Mouse (Mus musculus) limb, embryonic 10.5 days (tissue): ENCODE measurements around the gene Smc1b. TPM values are rescaled to one million over a fixed set of nuclear protein-coding genes. Genes with fewer than 3 reads are reported as not detected.

Source experiments
- DNase-seq: peaks from one replicate; pipeline ENCODE4 v3.0.0-alpha.2; 2017; ENCODE audit warnings: low spot score
- H3K27ac ChIP-seq: fragments of 300-500 bp; sonication (generic); 2 replicates; pipeline ENCODE4 v1.5.1; 2016; ENCODE audit warnings: mild to moderate bottlenecking
- H3K27me3 ChIP-seq: fragments of 300-500 bp; sonication (generic); 2 replicates; pipeline ENCODE4 v1.6.1; 2016; ENCODE audit warnings: low read depth, mild to moderate bottlenecking; ENCODE audit not compliant: poor library complexity, severe bottlenecking
- H3K36me3 ChIP-seq: fragments of 300-500 bp; sonication (generic); 2 replicates; pipeline ENCODE4 v1.6.1; 2016; ENCODE audit warnings: mild to moderate bottlenecking, moderate library complexity
- H3K4me1 ChIP-seq: fragments of 300-500 bp; sonication (generic); 2 replicates; pipeline ENCODE4 v1.6.1; 2016
- H3K4me3 ChIP-seq: fragments of 300-500 bp; sonication (generic); 2 replicates; pipeline ENCODE4 v1.5.1; 2016; ENCODE audit warnings: mild to moderate bottlenecking, moderate library complexity
- H3K9me3 ChIP-seq: fragments of 300-500 bp; sonication (generic); replicated peaks from 2 replicates; pipeline ENCODE4 v1.6.1; 2016; ENCODE audit warnings: mild to moderate bottlenecking
- WGBS: fragments of 180-500 bp; shearing (Covaris S2); methylation state at CpG from one replicate; pipeline ENCODE4 v1.1.7; 2016; 5-methylcytosine and 5-hydroxymethylcytosine counted together
- polyA plus RNA-seq: library from polyadenylated mRNA; unstranded; fragments of >200 nt; fragmentation: Nextera tagmentation; extraction: Ambion mirVana; gene quantifications from 2 replicates; pipeline ENCODE4 v1.2.1, GENCODE M21; 2016

The Smc1b gene
- polyA plus RNA-seq = 0.19 and 0.38 TPM in 2 replicates

DNA sequence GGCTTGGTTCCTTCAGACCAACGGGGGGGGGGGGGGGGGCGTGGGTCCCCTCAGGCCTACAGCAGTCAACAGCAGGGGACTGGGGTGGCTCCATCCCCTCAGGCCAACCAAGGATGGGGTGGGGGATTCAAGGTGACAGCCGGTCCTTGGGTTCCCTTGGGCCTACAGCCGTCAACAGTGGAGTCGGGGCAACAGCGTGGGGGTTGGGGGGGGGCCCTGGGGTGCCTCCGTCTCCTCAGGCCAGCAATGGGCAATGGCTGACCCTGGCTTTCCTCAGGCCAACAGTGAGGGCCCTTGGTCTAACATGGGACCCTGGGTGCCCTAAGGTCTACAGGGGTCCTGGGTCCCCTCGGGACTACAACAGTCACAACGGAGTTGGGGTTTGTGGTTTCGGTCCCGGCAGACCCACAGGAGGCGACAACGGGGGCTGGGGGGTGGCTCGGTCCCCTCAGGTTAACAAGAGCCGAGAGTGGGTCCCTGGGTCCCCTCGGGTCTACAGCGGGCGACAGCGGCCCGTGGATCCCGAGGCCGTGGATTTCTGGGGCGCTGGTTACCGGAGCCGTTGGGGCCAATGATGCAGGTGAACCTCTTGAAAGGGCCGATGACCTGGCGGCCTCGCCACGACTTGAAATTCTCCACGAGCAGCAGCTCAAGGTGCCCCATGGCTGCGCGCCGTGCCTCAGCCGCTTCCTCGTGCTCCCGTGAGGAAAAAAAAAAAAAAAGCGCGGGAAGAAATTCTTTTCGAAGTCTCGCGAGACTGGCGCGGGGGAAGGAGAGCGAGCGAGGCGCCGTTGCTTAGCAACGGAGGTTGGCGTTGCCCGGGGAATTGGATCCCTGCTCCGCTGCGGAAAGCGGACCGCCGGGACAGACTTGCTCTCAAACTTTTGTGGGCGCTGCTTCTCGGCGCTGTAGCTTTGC is at the start of gene Smc1b, which contains the start of gene Ribc2:
Gene Smc1b, minus strand, starts transcription at position 690 of the 918 bp plus-strand sequence.
Gene Ribc2, plus strand, starts transcription at position 804 of the 918 bp plus-strand sequence.
- peak; percentile 85 for DNase-seq
- peak within 1 kb of the TSS; percentile 36 for H3K4me3 ChIP-seq
- H3K4me1 ChIP-seq = peaks cover 13% of the 10 kb centered on the region; the same call in 1 of the 2 replicates
- H3K36me3 ChIP-seq = no peaks in the 10 kb centered on the region
- H3K27ac ChIP-seq = peak within 1 kb of the TSS; percentile 82
- no peaks in the 10 kb centered on the region for H3K9me3 ChIP-seq
- H3K27me3 ChIP-seq = peaks cover 20% of the 10 kb centered on the region
- 27% methylated on average over 57 of the region's 58 CpGs for WGBS

DNA sequence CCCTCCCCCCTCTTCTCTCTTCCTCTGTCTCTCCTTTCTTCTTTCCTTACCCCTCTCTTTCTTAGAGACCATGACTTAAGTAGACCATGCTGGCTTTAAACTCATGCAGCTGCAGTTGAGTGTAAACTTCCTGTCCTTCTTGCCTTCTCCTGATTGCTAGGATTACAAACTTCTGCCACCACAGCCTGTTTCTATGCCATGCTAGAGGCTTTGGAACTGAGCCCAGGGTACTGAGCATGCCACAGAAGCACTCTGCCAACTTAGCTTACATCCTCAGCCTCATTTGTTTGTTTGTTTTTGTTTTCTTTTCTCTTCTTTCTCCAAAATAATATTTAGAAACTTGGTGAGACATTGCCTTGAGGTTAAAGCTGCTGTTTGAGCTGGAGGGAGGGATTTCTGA is 48.6 kb upstream of the Smc1b start:
- Histone ChIP-seq H3K27me3 (no peaks in the 10 kb centered on the region), H3K27ac (peak overlapping the region; percentile 53; the same call in 1 of the 2 replicates)

DNA sequence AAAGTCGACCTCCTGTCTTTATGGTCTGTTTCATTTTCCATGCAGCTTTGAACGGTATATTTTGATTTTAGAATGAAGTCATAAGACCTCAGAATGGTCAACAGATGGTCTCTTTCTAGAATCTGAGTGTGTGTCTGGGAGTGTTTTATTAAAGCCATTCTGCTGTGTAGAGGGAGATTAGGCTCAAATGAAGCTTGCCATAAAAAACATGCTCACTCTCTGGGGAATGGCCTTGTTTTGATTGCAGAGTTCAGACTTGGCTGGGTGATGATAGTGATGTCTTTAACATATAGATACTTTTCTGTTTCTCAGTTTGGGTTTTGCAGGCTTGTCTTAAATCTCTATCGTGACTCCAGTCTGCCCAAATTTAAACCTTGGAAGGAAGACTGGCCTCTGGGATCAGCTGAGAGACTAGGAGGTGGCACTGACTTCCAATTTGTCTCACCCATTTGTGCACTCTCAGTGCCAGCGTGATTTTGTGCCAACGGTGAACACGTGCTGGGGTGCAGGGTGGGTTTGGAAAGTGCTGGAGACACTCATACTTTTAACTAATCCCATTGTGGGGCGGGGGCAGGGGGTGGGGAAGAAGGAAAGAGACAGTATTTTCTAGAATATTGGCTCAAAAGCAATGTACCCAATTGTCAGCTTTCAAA is 47.9 kb upstream of the Smc1b start:
- Histone ChIP-seq H3K4me1 (peaks cover 26% of the 10 kb centered on the region), H3K27ac (peak overlapping the region; percentile 53; the same call in 1 of the 2 replicates), H3K9me3 (no peaks in the 10 kb centered on the region), H3K27me3 (no peaks in the 10 kb centered on the region), H3K4me3 (no peak overlapping the region), H3K36me3 (no peaks in the 10 kb centered on the region)
- 80% methylated on average over 7 of the region's 7 CpGs for WGBS
- DNase-seq = no peak

More for the DNA sequence above, 48.6 kb upstream of the Smc1b start:
- no peaks in the 10 kb centered on the region for H3K36me3 ChIP-seq
- no peaks in the 10 kb centered on the region for H3K9me3 ChIP-seq
- H3K4me3 ChIP-seq = no peak overlapping the region
- no peak for DNase-seq
- H3K4me1 ChIP-seq = peaks cover 26% of the 10 kb centered on the region

DNA sequence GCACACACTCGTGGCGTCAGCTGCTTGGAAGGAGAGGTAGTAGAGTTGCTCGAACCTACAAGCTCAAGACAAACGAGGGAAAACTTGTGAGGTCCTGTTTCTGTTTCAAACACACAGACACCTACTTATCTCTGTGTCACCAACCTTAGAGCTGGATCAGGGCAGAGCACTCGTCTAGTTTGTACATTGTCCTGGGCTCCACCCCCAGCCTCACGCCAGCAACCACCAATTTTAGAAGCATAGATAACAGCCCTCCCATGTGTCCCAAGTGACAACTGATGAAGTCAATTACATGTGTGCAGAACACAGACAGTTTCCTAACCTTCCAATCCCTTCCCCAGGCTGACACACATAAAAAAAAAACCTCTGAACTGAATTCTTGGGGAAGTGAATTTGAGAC is 46.4 kb upstream of the Smc1b start:
- Histone ChIP-seq H3K9me3 (no peaks in the 10 kb centered on the region), H3K4me1 (peaks cover 27% of the 10 kb centered on the region), H3K27me3 (no peaks in the 10 kb centered on the region), H3K27ac (peak overlapping the region; percentile 16; the same call in 1 of the 2 replicates), H3K4me3 (no peak overlapping the region), H3K36me3 (no peaks in the 10 kb centered on the region)
- WGBS = 74% methylated on average over 6 of the region's 6 CpGs
- DNase-seq = no peak

DNA sequence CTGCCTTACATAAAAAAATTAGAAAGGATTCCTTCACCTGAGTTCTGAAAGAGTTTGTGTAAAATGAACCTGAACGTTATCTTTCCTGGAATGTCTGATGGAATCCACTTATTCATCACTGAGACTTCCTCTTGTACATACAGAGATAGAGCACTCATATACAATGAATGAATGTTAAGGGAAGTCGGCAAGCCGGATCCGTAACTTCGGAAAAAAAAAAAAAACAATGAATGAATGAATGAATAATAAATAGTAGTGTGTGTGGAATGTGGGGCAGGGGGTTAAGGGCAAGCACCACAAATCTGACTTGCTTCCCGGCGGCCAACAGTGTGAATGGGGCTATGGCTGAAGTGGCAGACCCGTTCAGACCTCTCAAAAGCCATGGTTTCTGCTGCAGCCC is 45.8 kb upstream of the Smc1b start:
- WGBS = 90% methylated on average over 8 of the region's 8 CpGs
- Histone ChIP-seq H3K36me3 (no peaks in the 10 kb centered on the region), H3K9me3 (no peaks in the 10 kb centered on the region), H3K4me3 (no peak overlapping the region), H3K27ac (peak overlapping the region; percentile 16; the same call in 1 of the 2 replicates), H3K27me3 (no peaks in the 10 kb centered on the region), H3K4me1 (peaks cover 31% of the 10 kb centered on the region)
- DNase-seq = peak; percentile 77

DNA sequence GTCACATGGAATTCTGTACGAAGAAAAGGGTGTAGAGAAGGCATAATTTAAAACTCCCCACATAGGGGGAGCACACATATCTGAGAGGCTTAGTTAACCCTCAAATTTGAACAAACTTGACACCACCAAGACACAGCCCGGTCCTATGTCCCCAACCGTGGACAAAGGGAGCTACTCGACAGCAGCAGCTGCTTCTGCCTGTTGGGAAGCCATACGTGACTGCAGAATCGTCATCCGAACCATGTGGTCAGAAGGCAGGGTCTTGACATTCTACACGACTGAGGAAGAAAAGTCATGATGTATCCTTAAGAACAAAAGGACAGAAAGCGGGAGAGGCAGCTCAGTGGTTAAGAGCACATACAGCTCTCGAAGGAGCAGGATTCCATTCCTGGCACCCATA is 42.3 kb upstream of the Smc1b start:
- H3K27ac ChIP-seq = no peak overlapping the region
- no peak for DNase-seq
- no peaks in the 10 kb centered on the region for H3K27me3 ChIP-seq
- WGBS = 80% methylated on average over 10 of the region's 10 CpGs
- no peaks in the 10 kb centered on the region for H3K36me3 ChIP-seq
- no peaks in the 10 kb centered on the region for H3K9me3 ChIP-seq
- H3K4me3 ChIP-seq = no peak overlapping the region
- peaks cover 40% of the 10 kb centered on the region for H3K4me1 ChIP-seq

DNA sequence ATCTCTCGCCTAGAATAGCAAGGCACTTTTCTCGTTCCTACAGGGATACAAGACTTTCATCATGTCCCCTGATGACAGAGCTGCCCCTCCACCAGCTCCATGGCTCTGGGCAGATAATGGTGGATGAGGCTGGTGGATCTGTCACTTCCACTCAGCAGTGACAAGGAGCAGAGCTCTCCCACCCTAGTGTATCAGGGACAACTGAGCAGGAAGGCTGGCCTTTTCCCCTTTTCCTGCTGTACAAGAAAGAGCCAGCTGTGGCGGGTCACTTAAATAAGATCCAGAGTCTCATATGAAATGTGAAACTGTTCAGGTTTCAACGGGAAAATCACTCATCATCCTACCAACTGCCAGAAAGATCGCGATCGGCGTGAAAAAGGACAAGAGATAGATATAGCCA is 41.7 kb upstream of the Smc1b start:
- H3K9me3 ChIP-seq = no peaks in the 10 kb centered on the region
- H3K4me3 ChIP-seq = no peak overlapping the region
- H3K27ac ChIP-seq = peak overlapping the region; percentile 63
- no peaks in the 10 kb centered on the region for H3K27me3 ChIP-seq
- peaks cover 42% of the 10 kb centered on the region for H3K4me1 ChIP-seq
- 62% methylated on average over 8 of the region's 8 CpGs for WGBS
- no peaks in the 10 kb centered on the region for H3K36me3 ChIP-seq
- no peak for DNase-seq

DNA sequence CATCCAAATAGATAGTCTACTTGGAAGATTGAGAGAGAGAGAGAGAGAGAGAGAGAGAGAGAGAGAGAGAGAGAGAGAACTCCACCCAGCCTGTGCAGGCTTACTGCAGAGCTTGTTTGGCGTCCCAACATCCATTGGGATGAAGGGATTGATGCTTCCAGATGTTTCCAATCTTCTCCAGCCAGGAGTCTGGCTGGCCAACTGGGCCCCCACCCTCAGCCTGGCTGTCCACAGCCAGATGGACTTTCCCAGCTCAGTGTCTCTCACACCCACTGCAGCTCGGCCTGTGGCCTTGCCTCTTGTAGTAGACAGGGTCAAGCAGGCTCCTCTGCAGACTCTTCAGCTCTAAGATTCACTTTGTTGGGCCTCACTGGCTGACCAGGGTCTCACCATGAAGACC is 40.3 kb upstream of the Smc1b start:
- 18% methylated on average over 2 of the region's 2 CpGs for WGBS
- Histone ChIP-seq H3K36me3 (no peaks in the 10 kb centered on the region), H3K4me3 (no peak overlapping the region), H3K4me1 (peaks cover 56% of the 10 kb centered on the region), H3K27ac (peak overlapping the region; percentile 68), H3K27me3 (no peaks in the 10 kb centered on the region), H3K9me3 (no peaks in the 10 kb centered on the region)
- no peak for DNase-seq

DNA sequence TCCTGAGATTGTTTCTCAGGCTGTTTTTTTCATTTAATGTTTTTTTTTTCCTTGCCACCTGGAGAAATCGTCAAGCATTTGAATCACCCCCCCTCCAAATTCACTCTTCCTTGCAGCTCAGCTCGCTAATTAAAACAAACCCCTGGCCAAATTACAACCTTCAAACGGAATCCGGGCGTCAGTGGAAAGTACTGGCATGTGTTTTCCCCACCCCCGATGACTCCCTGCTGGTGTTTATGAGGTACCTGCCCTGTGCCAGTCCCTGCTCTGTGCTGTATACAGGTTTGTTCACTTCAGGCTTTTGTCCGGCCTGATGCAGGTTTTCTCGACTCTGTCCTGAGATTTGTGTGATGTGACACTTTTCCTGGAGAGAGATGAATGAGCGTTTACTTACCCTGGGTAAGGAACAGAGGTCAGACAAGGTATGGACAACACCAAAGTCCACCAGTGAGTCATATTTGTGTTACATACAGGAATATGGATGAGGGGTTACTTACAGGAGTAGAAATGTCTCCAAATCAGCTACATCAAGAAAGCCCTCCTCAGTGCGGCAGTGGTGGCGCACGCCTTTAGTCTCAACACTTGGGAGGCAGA is 35.4 kb upstream of the Smc1b start:
- H3K9me3 ChIP-seq = no peaks in the 10 kb centered on the region
- DNase-seq = peak; percentile 75
- no peaks in the 10 kb centered on the region for H3K27me3 ChIP-seq
- peaks cover 82% of the 10 kb centered on the region for H3K4me1 ChIP-seq
- H3K36me3 ChIP-seq = no peaks in the 10 kb centered on the region
- WGBS = 26% methylated on average over 12 of the region's 12 CpGs
- H3K27ac ChIP-seq = peak overlapping the region; percentile 94
- peak overlapping the region; percentile 39; the same call in 1 of the 2 replicates for H3K4me3 ChIP-seq

DNA sequence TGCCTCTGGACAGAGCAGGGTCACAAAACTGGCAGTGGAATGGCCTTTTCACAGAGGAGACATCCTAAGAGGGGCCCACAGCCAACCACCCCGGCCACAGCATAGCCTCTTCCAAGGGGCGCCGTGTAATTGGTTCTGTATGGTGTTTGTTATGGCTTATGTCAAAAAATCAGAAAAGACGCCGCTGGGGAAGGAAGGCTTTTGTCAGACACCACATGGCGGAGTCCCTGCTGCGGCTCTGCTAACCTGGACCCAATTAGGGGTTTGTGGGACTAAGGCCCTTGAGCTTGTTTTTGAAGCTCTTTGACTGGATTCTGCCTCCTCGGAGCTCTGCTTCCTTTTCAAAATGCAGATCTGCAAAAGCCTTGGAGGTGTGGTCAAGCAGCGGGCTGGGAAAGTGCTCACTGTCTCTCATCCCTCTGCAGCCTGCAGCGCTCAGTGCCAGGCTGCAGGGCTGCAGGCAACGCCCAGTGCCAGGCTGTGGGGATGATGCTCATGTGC is 34.7 kb upstream of the Smc1b start:
- Histone ChIP-seq H3K4me3 (peak overlapping the region; percentile 39), H3K36me3 (no peaks in the 10 kb centered on the region), H3K27me3 (no peaks in the 10 kb centered on the region), H3K27ac (peak overlapping the region; percentile 94), H3K4me1 (peaks cover 78% of the 10 kb centered on the region), H3K9me3 (no peaks in the 10 kb centered on the region)
- peak; percentile 82 for DNase-seq
- WGBS = 9% methylated on average over 11 of the region's 11 CpGs

DNA sequence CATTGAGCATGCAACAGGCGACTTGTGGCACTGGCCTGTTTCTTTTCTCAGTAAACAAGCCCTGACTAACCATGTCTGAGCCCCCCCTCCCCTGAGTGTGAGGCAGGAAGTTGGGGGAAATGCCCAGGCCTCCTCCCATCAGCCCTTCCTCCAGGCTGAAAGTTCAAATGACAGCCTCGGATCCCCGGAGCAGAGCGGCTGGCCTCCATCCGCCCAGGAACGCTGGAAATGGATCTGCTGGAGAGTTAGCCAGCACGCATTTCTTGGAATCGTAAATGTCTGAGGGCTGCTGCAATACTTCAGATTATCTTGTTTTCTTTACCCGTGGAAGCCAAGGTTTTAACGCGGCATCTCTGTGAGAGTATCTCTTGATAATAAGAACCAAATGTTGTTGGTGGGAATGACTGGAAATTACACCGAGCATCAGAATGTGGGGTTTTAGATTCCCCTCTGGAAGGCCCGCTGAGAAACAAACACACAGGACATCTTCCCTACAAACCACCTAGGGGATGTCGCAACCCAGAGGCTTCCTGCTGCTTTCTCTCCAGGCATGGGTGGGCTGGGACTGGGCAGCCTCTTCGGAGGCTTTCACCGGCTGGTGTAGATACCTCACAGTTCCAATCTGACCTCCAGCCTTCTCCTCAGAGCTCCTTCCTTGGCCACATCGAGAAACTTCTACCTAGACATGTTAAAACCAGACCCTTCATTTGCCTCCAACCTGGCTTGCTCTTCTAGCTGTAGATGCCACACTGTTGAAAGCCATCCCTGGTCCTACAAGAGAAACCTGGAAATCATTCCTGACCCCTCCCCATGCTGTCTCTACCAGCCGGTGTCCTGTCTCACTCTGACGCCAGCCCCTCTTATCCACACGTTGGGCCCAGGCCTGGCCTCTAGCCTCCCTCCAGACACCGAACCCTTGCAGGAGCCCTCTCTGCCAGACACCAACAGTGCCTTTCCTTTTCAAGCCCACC is 31.2 kb upstream of the Smc1b start:
- Histone ChIP-seq H3K27me3 (no peaks in the 10 kb centered on the region), H3K36me3 (no peaks in the 10 kb centered on the region), H3K4me1 (peaks cover 62% of the 10 kb centered on the region), H3K4me3 (no peak overlapping the region), H3K9me3 (no peaks in the 10 kb centered on the region), H3K27ac (peak overlapping the region; percentile 79)
- peak; percentile 56 for DNase-seq
- WGBS = 32% methylated on average over 21 of the region's 21 CpGs

DNA sequence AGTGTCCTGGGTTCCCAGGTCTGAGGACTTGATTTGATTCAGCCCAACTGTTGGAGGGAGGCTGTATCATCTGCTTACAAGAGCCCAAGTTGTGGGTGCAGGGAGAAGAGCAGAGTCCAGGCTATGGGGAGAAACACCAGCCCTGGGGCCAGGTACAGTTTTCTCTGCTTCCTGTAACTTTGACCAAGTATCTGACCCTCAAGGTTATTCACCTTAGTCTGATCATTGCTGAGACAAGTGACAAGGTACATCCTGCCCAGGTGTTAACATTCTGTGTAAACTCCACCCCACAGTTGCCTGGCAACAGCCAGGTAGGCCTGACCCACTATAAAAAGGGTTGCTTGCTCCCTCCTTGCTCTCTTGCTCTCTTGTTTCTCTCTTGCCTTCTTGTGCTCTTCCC is 29.7 kb upstream of the Smc1b start:
- no peak overlapping the region for H3K4me3 ChIP-seq
- DNase-seq = no peak
- H3K27me3 ChIP-seq = no peaks in the 10 kb centered on the region
- H3K27ac ChIP-seq = 0 out of 2 replicates have a peak overlapping the region, but pooled peaks have one; percentile 37
- H3K9me3 ChIP-seq = no peaks in the 10 kb centered on the region
- no peaks in the 10 kb centered on the region for H3K36me3 ChIP-seq
- H3K4me1 ChIP-seq = peaks cover 46% of the 10 kb centered on the region
